Mouse (Mus musculus) bone marrow, adult 2 months (tissue): ENCODE data around the gene Mturn. TPM values are rescaled to one million over a fixed set of nuclear protein-coding genes. Genes with fewer than 3 reads are reported as not detected.

Experiments
- H3K27ac ChIP-seq: fragments of 200-500 bp; 2 replicates; pipeline ENCODE4 v1.5.1; 2012; ENCODE audit warnings: low read depth, mild to moderate bottlenecking, control low read depth, inconsistent platforms, low read length; ENCODE audit not compliant: control insufficient read depth, poor library complexity, insufficient read depth
- H3K4me1 ChIP-seq: fragments of 200-500 bp; 2 replicates; pipeline ENCODE4 v1.6.1; 2011; ENCODE audit warnings: low read length; ENCODE audit not compliant: control insufficient read depth, insufficient read depth
- H3K4me3 ChIP-seq: fragments of 200-500 bp; replicated peaks from 2 replicates; pipeline ENCODE3; 2011; ENCODE audit warnings: mild to moderate bottlenecking, low read depth, low read length, control low read depth; ENCODE audit not compliant: control insufficient read depth
- CTCF ChIP-seq: fragments of 200-500 bp; IDR thresholded peaks from 2 replicates; pipeline ENCODE4 v1.5.1; 2011; ENCODE audit warnings: low read length, control low read depth; ENCODE audit not compliant: control insufficient read depth, insufficient read depth
- POLR2A ChIP-seq: fragments of 200-500 bp; IDR thresholded peaks from 2 replicates; pipeline ENCODE4 v1.6.1; 2011; ENCODE audit warnings: low read depth, mild to moderate bottlenecking, control low read depth, low read length, borderline replicate concordance; ENCODE audit not compliant: control insufficient read depth
- WGBS: fragments of 180-500 bp; shearing (Covaris S2); methylation state at CpG from one replicate; pipeline ENCODE4 v1.1.7; 2018; 5-methylcytosine and 5-hydroxymethylcytosine counted together
- polyA plus RNA-seq: library from polyadenylated mRNA; stranded (reverse); fragments of >200 nt; gene quantifications from 2 replicates; pipeline ENCODE4 v1.2.4, GENCODE M21; 2011; ENCODE audit warnings: low replicate concordance; ENCODE audit not compliant: missing spikeins, insufficient read depth, insufficient read length

Mturn gene
- polyA plus RNA-seq, 1 experiment, result 4.6 TPM

DNA sequence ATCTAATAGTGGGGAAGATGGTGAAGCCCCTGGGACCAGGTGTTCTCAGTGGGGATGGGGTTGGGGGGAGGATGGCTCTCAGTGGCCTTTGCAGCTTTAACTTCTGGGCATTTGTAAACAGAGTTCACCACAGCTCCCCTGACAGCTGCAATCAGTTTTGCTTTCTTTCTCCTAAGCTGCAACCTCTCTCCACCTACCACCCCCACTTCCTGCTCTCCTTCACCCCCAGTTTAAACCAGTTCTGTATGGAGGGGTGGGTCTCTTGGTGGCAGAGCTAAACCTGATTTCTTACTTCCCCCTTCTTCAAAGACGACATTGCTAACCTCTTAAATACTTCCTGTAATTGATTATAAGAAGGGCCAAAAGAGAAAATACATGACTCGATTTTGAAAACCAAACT is 34.3 kb downstream of the Mturn start:
- 0% methylated on average over 2 of the region's 2 CpGs for WGBS
- Histone ChIP-seq H3K4me3 (no peak overlapping the region), H3K4me1 (peaks cover 3% of the 10 kb centered on the region; the same call in 1 of the 2 replicates), H3K27ac (peak overlapping the region; percentile 53; the same call in 1 of the 2 replicates)
- no peak for TF ChIP-seq POLR2A
- no peak for TF ChIP-seq CTCF

DNA sequence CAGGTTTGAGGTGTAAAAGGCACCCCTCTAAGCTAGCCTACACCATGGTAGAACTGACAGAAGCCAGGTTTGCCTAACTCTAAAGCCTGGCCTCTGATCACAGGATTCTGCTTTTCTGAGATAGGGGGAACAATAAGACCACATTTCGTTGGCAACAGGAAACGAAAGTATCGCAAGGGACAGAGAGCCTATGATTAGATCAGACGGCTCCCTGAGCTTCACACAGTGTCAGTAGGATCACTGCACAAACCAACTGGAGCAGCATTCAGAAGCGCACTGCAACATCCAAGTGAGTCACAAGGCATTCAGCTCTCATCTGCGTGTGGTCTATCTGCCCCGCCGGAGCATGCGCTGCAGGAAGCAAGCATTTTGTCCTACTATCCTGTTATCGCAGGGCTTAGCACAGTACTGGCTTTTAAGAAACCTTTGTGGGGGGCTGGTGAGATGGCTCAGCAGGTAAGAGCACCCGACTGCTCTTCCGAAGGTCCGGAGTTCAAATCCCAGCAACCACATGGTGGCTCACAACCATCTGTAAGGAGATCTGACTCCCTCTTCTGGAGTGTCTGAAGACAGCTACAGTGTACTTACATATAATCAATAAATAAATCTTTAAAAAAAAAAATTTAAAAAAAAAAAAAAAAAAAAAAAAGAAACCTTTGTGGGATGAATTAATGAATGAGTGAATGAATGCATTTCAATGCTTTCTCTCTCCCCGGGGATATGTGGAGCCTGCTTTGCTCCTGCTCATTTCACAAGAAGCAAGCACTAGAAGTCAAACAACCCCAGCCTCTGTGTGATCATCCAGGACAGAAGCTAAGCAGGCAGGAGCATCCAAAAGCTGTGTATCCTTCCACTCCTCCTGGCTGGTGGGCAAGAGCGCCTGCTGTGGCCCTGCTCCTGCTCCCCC is 37.6 kb downstream of the Mturn start:
- peak overlapping the region; percentile 32 for H3K27ac ChIP-seq
- no peak for TF ChIP-seq POLR2A
- TF ChIP-seq CTCF, result no peak
- peak overlapping the region; percentile 29 for H3K4me3 ChIP-seq
- H3K4me1 ChIP-seq, result peaks cover 4% of the 10 kb centered on the region
- WGBS, result 11% methylated on average over 15 of the region's 15 CpGs

DNA sequence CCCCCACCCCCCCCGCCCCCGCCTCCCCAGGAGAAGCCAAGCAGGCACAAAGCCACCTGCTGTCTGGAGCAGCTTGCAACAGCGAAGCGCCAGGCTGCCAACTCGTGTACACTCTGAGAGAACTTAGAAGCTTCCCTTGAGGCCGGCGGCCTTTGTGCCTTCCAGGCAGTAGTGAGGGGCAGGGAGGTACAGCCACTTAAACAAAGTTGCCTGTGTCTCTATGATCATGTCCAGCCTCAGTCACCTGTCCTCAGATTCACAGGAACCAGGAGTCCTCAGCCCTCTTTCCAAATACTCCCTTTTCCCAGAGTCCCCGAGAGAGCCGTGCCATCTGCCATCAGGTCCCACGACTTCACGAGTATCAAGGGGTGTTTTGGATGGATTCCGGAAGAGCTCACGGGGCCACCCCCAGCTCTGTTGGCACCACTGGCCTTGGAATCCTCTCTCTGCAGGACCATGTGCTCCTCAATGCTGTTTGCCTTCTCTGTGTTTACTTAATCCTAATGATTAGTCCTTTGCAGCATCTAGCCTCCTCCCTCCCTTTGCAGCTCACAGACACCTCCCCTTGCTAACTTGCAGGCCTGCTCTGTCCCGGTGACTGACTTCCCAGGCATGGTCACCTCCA is 38.4 kb downstream of the Mturn start:
- WGBS, result 58% methylated on average over 14 of the region's 14 CpGs
- TF ChIP-seq POLR2A, result no peak
- TF ChIP-seq CTCF, result no peak
- Histone ChIP-seq H3K4me1 (peaks cover 4% of the 10 kb centered on the region), H3K27ac (no peak overlapping the region), H3K4me3 (no peak overlapping the region)

DNA sequence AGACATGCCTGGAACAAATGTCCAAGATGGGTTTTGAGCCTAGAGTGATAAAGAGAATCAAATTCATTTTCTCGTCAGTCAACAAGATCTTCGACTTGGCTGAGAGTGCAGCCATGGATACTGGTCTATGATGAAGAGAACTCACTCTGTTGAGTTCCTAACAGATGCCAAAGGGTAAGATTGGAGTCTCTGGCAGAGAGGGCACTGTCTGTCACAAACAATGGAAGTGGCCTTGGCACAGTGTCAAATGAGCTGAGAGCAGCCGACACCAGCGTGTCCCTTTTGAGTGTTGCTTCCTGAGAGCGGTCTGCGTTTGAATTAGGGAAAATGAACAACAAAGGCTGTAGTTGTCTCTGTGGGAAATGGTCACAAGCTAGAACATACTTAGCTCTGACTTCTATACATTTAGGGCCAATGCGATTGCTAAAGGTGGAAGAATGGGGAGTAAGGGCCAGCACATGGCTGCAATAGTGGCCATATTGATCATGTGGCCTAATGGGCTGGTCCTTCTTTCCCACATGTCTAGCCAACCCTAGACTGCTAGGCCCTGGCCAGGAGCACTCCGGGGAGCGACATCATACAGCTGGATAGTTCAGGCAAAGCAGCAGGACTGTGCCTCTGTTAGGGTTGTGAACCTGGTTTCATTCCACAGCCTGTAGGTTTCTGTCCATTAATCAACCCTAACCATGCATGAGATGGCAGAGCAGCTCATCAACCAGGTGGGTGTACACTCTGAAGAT is 39.3 kb downstream of the Mturn start:
- WGBS, result 85% methylated on average over 9 of the region's 9 CpGs
- Histone ChIP-seq H3K27ac (no peak overlapping the region), H3K4me3 (no peak overlapping the region), H3K4me1 (peaks cover 4% of the 10 kb centered on the region)
- TF ChIP-seq CTCF (no peak), POLR2A (no peak)

DNA sequence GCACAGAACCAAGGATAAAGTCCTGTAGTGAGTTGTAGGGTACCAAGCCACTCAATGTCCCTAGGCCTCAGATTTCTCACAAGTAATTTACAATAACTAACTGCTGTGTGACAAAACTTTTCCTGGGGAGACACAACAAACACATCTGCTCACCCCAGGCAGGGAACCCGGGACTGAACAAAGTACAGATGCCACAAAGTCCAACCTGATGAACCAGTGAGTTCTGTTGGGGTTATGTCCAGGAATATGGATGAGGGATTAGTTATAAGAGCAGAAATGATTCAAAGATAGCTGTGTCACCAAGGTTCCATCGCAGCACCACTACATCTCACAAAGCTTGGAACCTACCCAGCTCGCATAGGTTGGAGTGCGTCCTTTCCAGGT is 39.8 kb downstream of the Mturn start:
- no peak for TF ChIP-seq CTCF
- TF ChIP-seq POLR2A, result no peak
- no peak overlapping the region for H3K4me3 ChIP-seq
- H3K4me1 ChIP-seq, result peaks cover 4% of the 10 kb centered on the region
- H3K27ac ChIP-seq, result no peak overlapping the region
- WGBS, result 86% methylated on average over 4 of the region's 4 CpGs

DNA sequence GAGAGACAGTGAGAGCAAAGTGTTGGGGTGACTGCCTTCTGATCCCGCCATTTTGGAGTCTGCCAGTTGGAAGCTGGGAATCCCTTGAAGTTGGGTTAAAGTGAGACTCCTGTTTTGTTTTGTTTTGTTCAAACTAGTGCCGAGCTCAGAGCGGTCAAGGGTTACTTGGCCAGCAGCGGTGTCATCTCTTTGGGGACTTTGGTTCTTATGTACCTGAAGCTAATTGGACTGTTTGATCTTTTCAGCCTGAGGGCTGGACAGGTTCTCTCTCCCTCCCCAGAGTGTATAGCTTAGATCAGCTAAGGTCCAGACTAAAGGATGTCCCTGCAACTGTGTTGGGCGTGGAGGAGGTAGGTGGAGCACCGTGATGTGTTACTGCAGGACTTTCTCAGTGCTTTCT is 44.9 kb downstream of the Mturn start:
- H3K27ac ChIP-seq, result no peak overlapping the region
- TF ChIP-seq POLR2A (no peak), CTCF (no peak)
- 86% methylated on average over 6 of the region's 6 CpGs for WGBS
- H3K4me1 ChIP-seq, result peaks cover 3% of the 10 kb centered on the region
- no peak overlapping the region for H3K4me3 ChIP-seq

DNA sequence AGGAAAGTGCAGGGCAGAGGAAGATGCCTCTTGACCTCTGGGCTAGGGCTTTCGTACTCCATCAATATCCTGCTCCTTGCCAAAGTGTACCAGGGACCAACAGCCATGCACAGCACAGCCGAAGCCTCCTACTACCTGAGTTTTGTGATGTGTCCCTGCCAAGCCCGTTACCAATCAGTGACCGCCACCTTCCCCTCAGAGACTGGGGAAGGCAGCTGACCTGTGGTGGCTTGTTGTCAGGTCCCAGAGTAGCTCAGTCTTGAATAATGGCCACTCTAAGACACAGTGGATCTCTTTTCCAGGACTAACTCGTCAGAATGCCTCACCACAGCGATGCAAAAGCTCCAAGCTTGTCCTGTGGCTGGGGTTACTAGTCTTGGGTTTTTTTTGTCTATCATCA is 45.4 kb downstream of the Mturn start:
- TF ChIP-seq POLR2A (no peak), CTCF (no peak)
- 81% methylated on average over 6 of the region's 6 CpGs for WGBS
- Histone ChIP-seq H3K27ac (no peak overlapping the region), H3K4me3 (no peak overlapping the region), H3K4me1 (peaks cover 3% of the 10 kb centered on the region)

DNA sequence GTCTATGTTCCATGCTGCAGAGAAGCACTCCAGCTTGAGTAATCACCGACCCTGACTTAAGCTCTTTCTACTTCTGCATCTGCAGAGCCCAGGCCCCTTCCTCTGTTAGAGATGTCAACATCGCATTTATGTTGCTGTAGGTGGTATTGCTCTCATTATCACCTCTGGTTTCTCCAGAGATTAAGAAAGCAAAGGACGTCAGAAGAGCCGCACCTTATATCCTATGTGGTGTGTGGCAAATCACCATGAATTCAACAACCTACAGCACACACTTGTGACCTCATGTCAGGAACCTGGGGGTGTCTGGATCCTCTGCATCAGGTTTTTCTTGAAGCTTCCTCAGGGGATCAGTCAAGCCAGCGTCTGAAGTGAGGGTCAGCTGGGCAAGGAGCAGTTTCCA is 46.0 kb downstream of the Mturn start:
- TF ChIP-seq CTCF (no peak), POLR2A (no peak)
- Histone ChIP-seq H3K4me1 (peaks cover 2% of the 10 kb centered on the region), H3K4me3 (no peak overlapping the region), H3K27ac (no peak overlapping the region; the same call in 1 of the 2 replicates)
- 45% methylated on average over 5 of the region's 5 CpGs for WGBS
